Mouse (Mus musculus): ENCODE measurements at regions not wholly inside any gene's neighbourhood (a gene's known extent, or its start where the extent isn't known, plus 50 kb on each side); places are given as distances from the start of the nearest gene placed in this dataset.

DNA sequence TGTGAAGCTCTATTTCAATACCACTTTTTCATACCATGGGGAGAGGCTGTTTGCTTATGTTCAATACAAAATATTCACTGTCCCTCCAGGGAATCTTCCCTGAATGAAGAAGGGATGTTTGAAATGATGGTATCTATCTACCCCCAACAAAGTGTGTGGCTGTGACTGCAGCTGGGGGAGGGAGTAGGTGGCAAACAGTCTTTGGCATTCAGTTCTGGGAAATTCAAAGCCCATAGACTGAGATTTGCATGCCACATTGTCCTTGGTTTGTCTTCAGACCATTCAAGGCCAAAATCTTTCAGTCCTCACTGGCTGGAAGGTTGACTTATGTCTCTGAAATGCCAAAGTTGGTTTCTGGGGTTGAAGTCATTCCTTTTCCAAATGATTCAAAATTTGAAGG is 216.3 kb upstream of the Id2 start:
- Histone ChIP-seq H3K9ac (ENCODE audit: low read length) (no peak overlapping the region), H3K4me3 (ENCODE audit: low read depth, low read length) (no peak overlapping the region), H3K36me3 (ENCODE audit: control insufficient read depth, insufficient read depth, low read length) (no peaks in the 10 kb centered on the region), H3K27me3 (replicated peaks; ENCODE audit: control insufficient read depth, insufficient read depth, low read length) (no peaks in the 10 kb centered on the region), H3K27ac (ENCODE audit: low read depth) (no peak overlapping the region), H3K4me2 (ENCODE audit: low read length) (no peak overlapping the region), H3K9me3 (ENCODE audit: control insufficient read depth, low read length) (no peaks in the 10 kb centered on the region), H3K4me1 (replicated peaks; ENCODE audit: control insufficient read depth, insufficient read depth, low read length) (peaks cover 8% of the 10 kb centered on the region)
- DNase-seq (ENCODE audit: low spot score) (no peak), ATAC-seq (replicated peaks; ENCODE audit: low FRiP score, low TSS enrichment, low read depth) (no peak)

DNA sequence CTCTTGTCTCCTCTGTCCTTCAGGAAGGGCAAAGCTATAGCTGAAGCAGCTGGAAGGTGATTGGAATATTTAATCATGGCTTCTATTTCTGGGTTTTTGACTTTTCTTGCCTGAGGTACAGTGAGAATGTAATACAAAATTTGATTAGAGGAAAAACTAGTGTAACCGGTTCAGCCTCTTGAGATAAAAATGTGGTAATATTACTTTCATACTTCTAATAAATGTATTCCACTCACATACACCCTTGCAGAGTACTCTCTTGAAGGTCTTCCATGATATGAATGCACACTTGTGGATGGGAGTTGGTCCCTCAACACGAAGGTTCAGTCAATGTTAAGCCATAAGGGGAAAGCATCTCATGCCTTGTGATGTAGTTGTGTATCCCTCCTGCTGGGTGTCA is 215.4 kb upstream of the Id2 start:
- Histone ChIP-seq H3K27ac (ENCODE audit: low read depth) (no peak overlapping the region), H3K27me3 (replicated peaks; ENCODE audit: control insufficient read depth, insufficient read depth, low read length) (no peaks in the 10 kb centered on the region), H3K9ac (ENCODE audit: low read length) (no peak overlapping the region), H3K9me3 (ENCODE audit: control insufficient read depth, low read length) (no peaks in the 10 kb centered on the region), H3K4me1 (replicated peaks; ENCODE audit: control insufficient read depth, insufficient read depth, low read length) (peaks cover 8% of the 10 kb centered on the region), H3K4me3 (ENCODE audit: low read depth, low read length) (no peak overlapping the region), H3K36me3 (ENCODE audit: control insufficient read depth, insufficient read depth, low read length) (no peaks in the 10 kb centered on the region), H3K4me2 (ENCODE audit: low read length) (no peak overlapping the region)
- ATAC-seq (replicated peaks; ENCODE audit: low FRiP score, low TSS enrichment, low read depth) (no peak), DNase-seq (ENCODE audit: low spot score) (no peak)
- 87% methylated on average over 2 of the region's 2 CpGs for WGBS

DNA sequence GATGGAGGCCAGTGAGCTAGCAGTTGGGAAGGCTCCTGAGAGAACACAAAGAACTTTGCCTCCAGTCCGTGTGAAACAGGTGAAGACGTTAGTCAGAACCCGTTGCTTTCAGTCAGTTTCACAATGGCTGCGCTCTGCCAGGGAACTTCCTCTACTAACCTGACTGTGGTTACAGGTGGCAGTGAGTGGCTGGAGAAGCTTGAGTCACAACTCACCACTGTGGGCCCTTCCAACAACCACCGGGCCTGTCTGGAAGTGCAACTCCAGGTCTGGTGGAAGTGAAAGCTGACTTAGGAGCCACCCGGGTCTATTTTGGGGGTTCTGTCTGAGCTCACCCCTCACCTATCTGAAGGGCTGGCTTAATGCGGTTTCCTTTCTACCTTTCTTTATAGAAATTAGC is 214.8 kb upstream of the Id2 start:
- Histone ChIP-seq H3K9ac (ENCODE audit: low read length) (no peak overlapping the region), H3K36me3 (ENCODE audit: control insufficient read depth, insufficient read depth, low read length) (no peaks in the 10 kb centered on the region), H3K27me3 (replicated peaks; ENCODE audit: control insufficient read depth, insufficient read depth, low read length) (no peaks in the 10 kb centered on the region), H3K4me2 (ENCODE audit: low read length) (no peak overlapping the region), H3K9me3 (ENCODE audit: control insufficient read depth, low read length) (no peaks in the 10 kb centered on the region), H3K27ac (ENCODE audit: low read depth) (no peak overlapping the region), H3K4me1 (replicated peaks; ENCODE audit: control insufficient read depth, insufficient read depth, low read length) (peaks cover 8% of the 10 kb centered on the region), H3K4me3 (ENCODE audit: low read depth, low read length) (no peak overlapping the region)
- WGBS = 92% methylated on average over 7 of the region's 7 CpGs
- ATAC-seq (replicated peaks; ENCODE audit: low FRiP score, low TSS enrichment, low read depth) (no peak), DNase-seq (ENCODE audit: low spot score) (no peak)

DNA sequence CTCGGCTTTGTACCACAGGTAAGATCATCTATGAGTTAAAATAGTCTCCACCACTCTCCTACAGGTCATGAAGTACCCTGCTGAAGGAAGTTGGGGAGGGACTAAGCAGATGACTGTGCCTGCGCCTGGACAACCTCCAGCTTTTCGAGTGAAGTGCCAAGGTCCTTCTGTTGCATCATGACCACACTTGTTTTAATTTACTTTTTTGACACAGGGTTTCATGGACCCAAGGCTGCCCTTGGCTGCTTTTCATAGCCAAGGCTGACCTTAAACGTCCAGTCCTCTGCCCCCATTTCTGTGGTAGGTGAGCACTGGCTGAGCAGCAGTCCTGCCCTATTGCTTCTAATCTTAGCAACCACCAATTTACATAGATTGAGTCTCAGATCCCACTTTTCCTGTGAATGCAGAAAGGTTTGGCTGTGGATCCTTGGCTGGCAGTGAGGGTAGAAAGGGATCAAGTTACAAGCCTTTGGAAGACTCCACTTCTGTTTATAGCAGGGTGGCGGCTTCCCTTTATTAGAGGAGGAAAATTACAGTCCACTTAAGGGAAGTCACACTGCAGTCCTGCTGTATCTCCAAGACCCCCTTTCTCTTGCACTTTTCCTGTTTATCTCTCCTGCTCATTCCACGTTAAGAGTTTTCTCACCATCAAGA is 213.5 kb upstream of the Id2 start:
- 41% methylated on average over 6 of the region's 6 CpGs for WGBS
- peaks cover 8% of the 10 kb centered on the region for H3K4me1 ChIP-seq (replicated peaks; ENCODE audit: control insufficient read depth, insufficient read depth, low read length)
- no peak overlapping the region for H3K4me3 ChIP-seq (ENCODE audit: low read depth, low read length)
- H3K4me2 ChIP-seq (ENCODE audit: low read length) = no peak overlapping the region
- no peaks in the 10 kb centered on the region for H3K27me3 ChIP-seq (replicated peaks; ENCODE audit: control insufficient read depth, insufficient read depth, low read length)
- no peak overlapping the region for H3K9ac ChIP-seq (ENCODE audit: low read length)
- H3K27ac ChIP-seq (ENCODE audit: low read depth) = no peak overlapping the region
- H3K36me3 ChIP-seq (ENCODE audit: control insufficient read depth, insufficient read depth, low read length) = no peaks in the 10 kb centered on the region
- ATAC-seq (replicated peaks; ENCODE audit: low FRiP score, low TSS enrichment, low read depth) (no peak), DNase-seq (ENCODE audit: low spot score) (no peak)
- H3K9me3 ChIP-seq (ENCODE audit: control insufficient read depth, low read length) = no peaks in the 10 kb centered on the region

DNA sequence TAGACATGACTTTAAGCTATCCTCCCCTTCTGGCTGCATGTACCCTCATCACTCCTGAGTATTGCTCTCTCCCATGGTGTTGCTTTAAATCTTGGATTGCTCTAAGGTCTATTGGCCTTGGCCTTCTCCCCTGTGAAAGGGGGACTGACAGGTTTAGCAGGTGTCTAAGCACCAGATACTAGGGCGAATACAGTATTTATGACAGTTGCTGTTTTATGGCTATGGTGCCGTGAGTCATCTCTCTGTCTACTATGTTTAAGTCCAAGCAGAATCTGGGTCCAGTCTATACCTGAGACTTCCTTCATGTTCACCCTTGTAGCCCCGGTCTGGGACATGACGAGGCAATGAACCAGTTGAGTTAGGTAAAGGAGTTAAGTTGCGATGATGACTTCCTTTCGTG is 212.3 kb upstream of the Id2 start:
- H3K27ac ChIP-seq (ENCODE audit: low read depth) = no peak overlapping the region
- no peaks in the 10 kb centered on the region for H3K9me3 ChIP-seq (ENCODE audit: control insufficient read depth, low read length)
- DNase-seq (ENCODE audit: low spot score) (no peak), ATAC-seq (replicated peaks; ENCODE audit: low FRiP score, low TSS enrichment, low read depth) (0 out of 2 replicates have a peak, but pooled peaks have one; percentile 36)
- WGBS = 87% methylated on average over 6 of the region's 6 CpGs
- no peak overlapping the region for H3K9ac ChIP-seq (ENCODE audit: low read length)
- H3K4me1 ChIP-seq (replicated peaks; ENCODE audit: control insufficient read depth, insufficient read depth, low read length) = peaks cover 8% of the 10 kb centered on the region
- H3K4me3 ChIP-seq (ENCODE audit: low read depth, low read length) = no peak overlapping the region
- H3K36me3 ChIP-seq (ENCODE audit: control insufficient read depth, insufficient read depth, low read length) = no peaks in the 10 kb centered on the region
- no peak overlapping the region for H3K4me2 ChIP-seq (ENCODE audit: low read length)
- no peaks in the 10 kb centered on the region for H3K27me3 ChIP-seq (replicated peaks; ENCODE audit: control insufficient read depth, insufficient read depth, low read length)

DNA sequence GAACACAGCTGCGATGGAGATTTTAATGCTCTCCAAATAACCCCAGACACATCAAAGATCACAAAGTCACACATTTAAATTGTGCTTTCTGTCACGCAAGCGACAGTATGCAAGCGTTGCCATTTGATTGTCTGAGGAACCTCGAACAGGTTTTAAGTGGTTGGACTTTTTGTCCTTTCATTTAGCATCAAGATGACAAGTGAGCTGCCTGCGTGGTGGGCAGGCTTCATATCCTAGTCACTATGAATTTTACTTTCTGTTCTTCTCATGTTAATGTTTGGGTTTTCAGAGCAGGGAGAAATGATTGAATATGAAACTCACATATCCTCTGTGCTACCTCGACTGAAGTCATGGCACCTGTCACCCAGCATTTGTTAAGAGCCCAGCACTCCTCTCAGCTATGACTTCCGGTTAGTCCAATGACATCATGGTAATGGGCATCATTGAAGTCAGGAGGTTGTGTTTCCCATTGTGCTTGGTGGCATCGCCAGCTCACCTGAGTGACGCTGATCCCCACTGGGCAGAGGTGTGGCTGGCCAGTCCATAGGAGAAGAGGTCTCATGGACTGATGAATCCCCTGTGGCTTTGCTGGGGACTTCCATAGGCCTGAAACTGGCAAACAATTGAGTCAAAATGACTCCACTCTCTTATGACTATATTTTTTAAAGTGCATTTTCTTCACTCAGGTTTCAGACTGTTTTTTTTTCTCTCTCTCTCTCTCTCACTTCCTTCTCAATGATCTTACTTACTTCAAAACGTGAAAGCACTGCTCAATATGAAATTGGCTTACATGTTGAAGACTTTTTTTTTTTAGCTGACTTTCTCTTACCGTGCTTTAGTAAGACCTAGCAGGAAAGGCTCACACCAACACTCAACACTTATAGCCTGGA is 209.1 kb upstream of the Id2 start:
- Histone ChIP-seq H3K27ac (ENCODE audit: low read depth) (no peak overlapping the region), H3K9me3 (ENCODE audit: control insufficient read depth, low read length) (no peaks in the 10 kb centered on the region), H3K9ac (ENCODE audit: low read length) (no peak overlapping the region), H3K4me2 (ENCODE audit: low read length) (no peak overlapping the region), H3K4me1 (replicated peaks; ENCODE audit: control insufficient read depth, insufficient read depth, low read length) (peaks cover 8% of the 10 kb centered on the region), H3K4me3 (ENCODE audit: low read depth, low read length) (no peak overlapping the region), H3K36me3 (ENCODE audit: control insufficient read depth, insufficient read depth, low read length) (no peaks in the 10 kb centered on the region), H3K27me3 (replicated peaks; ENCODE audit: control insufficient read depth, insufficient read depth, low read length) (no peaks in the 10 kb centered on the region)
- ATAC-seq (replicated peaks; ENCODE audit: low FRiP score, low TSS enrichment, low read depth) = no peak
- WGBS = 80% methylated on average over 12 of the region's 12 CpGs
- no peak for DNase-seq (ENCODE audit: low spot score)

DNA sequence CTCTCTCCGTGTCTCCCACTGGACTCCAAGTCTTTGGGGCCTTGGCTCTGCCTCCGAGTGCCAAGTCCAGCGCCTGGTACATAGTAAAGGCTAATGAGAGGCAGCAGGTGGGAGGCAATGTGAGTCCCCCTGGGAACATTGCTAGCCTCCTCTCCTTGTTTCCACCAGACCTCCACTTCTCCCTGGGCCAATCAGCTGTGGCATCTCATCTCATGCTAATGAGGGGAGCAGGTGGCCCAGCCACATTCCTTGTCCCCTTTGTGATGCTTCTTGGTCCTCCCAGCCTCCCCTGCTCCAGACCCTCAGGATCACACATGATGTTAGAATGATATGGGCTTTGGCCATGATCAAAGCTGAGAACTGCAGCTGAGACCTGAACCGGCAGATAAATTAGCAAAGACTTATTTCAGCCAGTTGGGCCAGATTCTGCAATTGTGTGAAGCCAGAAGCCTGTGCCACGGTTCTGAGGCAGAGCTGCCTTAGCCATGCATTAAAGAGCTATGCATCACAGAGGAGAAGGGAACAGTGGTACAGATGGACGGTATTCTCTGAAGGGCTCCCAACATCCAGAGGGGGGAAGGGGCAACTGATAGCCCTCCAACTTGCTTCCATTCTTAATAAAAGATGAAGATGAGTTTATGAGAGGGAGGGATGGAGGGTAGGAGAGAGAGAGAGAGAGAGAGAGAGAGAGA is 208.0 kb upstream of the Id2 start:
- Histone ChIP-seq H3K4me1 (replicated peaks; ENCODE audit: control insufficient read depth, insufficient read depth, low read length) (peaks cover 4% of the 10 kb centered on the region), H3K9ac (ENCODE audit: low read length) (no peak overlapping the region), H3K36me3 (ENCODE audit: control insufficient read depth, insufficient read depth, low read length) (no peaks in the 10 kb centered on the region), H3K27me3 (replicated peaks; ENCODE audit: control insufficient read depth, insufficient read depth, low read length) (no peaks in the 10 kb centered on the region), H3K27ac (ENCODE audit: low read depth) (no peak overlapping the region), H3K4me2 (ENCODE audit: low read length) (no peak overlapping the region), H3K9me3 (ENCODE audit: control insufficient read depth, low read length) (no peaks in the 10 kb centered on the region), H3K4me3 (ENCODE audit: low read depth, low read length) (no peak overlapping the region)
- ATAC-seq (replicated peaks; ENCODE audit: low FRiP score, low TSS enrichment, low read depth) (no peak), DNase-seq (ENCODE audit: low spot score) (no peak)
- 68% methylated on average over 6 of the region's 6 CpGs for WGBS

DNA sequence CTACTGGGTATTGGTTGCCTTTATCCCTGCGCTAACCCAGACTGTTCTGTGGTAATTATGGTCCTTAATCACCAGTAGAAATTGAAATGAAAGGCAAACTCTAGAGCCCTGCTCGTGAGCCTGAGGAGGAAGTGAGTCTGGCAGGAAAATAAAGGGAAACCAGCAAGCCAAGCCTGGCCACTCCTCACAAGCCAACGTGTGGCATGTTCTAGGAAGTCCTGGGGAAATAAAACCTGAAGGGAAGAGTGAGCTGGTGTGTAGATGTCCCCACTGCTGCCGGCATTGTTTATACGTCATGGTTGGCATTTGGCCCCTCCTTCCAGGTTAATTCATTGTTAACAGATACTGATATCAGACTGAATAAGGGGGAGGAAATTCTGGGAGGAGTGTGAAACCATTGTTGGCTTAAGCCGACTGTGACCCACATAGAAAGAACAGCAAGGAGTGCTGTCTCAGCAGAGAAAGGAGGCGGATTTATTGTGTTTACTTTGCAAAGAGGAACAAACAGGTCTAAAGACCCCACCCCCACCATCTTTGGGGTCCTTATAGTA is 206.6 kb upstream of the Id2 start:
- Histone ChIP-seq H3K9ac (ENCODE audit: low read length) (no peak overlapping the region), H3K4me2 (ENCODE audit: low read length) (no peak overlapping the region), H3K27me3 (replicated peaks; ENCODE audit: control insufficient read depth, insufficient read depth, low read length) (no peaks in the 10 kb centered on the region), H3K27ac (ENCODE audit: low read depth) (no peak overlapping the region), H3K9me3 (ENCODE audit: control insufficient read depth, low read length) (no peaks in the 10 kb centered on the region), H3K4me1 (replicated peaks; ENCODE audit: control insufficient read depth, insufficient read depth, low read length) (peaks cover 8% of the 10 kb centered on the region), H3K36me3 (ENCODE audit: control insufficient read depth, insufficient read depth, low read length) (no peaks in the 10 kb centered on the region), H3K4me3 (ENCODE audit: low read depth, low read length) (no peak overlapping the region)
- WGBS = 36% methylated on average over 7 of the region's 7 CpGs
- DNase-seq (ENCODE audit: low spot score) (no peak), ATAC-seq (replicated peaks; ENCODE audit: low FRiP score, low TSS enrichment, low read depth) (no peak)
